Mouse (Mus musculus) olfactory bulb, adult 2 months (tissue): ENCODE measurements around the gene Rasgrp3.

Experiments
- CTCF ChIP-seq: fragments of 200-500 bp; IDR thresholded peaks from 2 replicates; pipeline ENCODE4 v1.5.1; 2012; ENCODE audit warnings: low read depth, mild to moderate bottlenecking, low read length, moderate library complexity; ENCODE audit not compliant: insufficient read depth
- POLR2A ChIP-seq: fragments of 200-500 bp; IDR thresholded peaks from 2 replicates; pipeline ENCODE4 v1.6.1; 2012; ENCODE audit warnings: mild to moderate bottlenecking, low read depth, low read length, moderate library complexity; ENCODE audit not compliant: insufficient read depth

GRCm38 (mm10) chr17:75463645-75464044 lies 27.9 kb downstream of the Rasgrp3 start:
- TF ChIP-seq CTCF (no peak), POLR2A (no peak)
